Mouse (Mus musculus): ENCODE results near the gene Txn1. TPM values are rescaled to one million over a fixed set of nuclear protein-coding genes. Genes with fewer than 3 reads are reported as not detected.

Txn1 gene
- polyA plus RNA-seq, 1 experiment, result not detected

DNA sequence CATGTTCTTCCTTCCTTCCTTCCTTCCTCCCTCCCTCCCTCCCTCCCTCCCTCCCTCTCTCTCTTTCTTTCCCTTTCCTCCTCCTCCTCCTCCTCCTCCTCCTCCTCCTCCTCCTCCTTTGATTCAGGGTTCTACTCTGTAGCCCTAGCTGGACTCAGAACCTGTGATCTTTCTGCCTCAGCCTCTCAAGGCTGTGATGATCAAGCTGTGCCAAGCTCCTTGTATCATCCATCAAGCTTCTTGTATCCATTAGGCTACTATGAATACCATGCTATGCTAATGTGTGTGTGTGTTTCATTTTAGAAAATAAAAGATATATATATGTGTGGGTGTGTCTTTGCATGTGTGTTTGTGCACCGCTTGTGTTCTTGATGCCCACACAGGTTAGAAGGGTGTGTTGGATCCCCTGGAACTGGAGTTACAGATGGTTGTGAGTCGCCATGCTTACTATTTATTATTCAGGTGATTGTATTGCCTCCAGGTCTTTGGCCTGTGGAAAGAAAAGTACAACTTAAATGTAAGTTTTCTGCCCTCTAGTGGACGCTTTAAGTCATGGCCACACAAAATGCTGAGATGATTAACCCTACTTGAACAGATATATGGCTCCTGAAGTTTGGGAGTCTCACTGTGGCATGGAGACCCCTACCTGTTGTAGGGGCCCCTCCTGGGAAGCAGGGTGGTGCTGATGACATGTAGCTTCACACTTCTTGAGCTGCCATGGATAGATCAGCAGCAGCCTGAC lies 28.6 kb downstream of the Txn1 start:
- Histone ChIP-seq H3K27ac (ENCODE audit: insufficient read depth, low read depth, low read length) (no peak overlapping the region), H3K4me1 (ENCODE audit: control insufficient read depth, insufficient read depth, low read length) (no peaks in the 10 kb centered on the region), H3K4me3 (ENCODE audit: insufficient read depth, low read depth, low read length) (no peak overlapping the region)
- no peak for TF ChIP-seq CTCF (IDR thresholded peaks at IDR 0.05; ENCODE audit: insufficient read depth, low read depth, low read length)
- no peak for TF ChIP-seq POLR2A (IDR thresholded peaks at IDR 0.05; ENCODE audit: insufficient read depth, low read depth, low read length)
- 24% methylated on average over 3 of the region's 3 CpGs for WGBS

DNA sequence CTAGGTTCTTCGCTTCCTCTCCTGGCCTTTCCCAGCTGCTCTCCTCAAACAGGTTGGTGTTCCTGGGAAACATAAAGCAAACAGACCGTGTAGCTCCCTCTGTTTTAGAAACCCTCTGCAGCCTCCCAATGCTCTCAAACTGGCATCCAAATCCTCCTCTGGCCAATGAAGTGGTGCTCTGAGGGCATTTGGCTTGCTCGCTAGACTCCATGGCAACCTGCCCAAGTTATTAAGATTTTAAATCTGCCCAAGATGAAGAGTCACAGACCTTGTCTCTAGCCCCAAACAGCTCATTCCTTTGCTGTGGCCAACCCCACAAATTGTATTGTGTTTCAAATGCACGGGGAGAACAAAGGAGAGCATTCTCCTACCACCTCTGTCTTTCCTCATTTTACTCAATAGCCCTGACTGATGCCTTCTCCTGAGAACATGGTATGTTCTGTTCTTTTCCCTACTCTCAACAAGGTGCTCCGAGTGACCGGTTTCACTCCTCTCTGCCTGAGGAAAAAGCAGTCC lies 31.6 kb downstream of the Txn1 start:
- no peaks in the 10 kb centered on the region for H3K4me1 ChIP-seq (ENCODE audit: control insufficient read depth, insufficient read depth, low read length)
- TF ChIP-seq CTCF (IDR thresholded peaks at IDR 0.05; ENCODE audit: insufficient read depth, low read depth, low read length) (no peak), POLR2A (IDR thresholded peaks at IDR 0.05; ENCODE audit: insufficient read depth, low read depth, low read length) (no peak)
- 80% methylated on average over 6 of the region's 6 CpGs for WGBS
- H3K4me3 ChIP-seq (ENCODE audit: insufficient read depth, low read depth, low read length), result no peak overlapping the region
- H3K27ac ChIP-seq (ENCODE audit: insufficient read depth, low read depth, low read length), result no peak overlapping the region

DNA sequence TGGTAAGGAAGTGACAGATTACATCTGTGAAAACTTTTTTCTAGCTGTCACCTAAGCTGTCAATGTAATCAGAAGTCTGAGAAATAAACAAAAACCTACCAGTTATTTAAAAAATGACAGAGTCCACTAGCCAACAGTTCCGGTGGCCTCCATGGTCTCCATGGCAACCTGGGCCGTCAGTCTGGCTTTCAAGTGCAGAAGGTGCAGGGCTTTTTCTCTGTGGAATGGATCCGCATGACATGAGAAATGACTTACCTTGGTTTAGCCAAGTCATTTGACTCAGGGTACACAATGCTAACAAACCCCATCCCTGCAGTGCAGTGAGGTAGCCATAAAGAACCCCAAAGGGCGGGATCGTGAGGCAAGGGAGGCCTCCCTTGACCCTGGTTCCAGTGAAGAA lies 34.0 kb downstream of the Txn1 start:
- Histone ChIP-seq H3K4me1 (ENCODE audit: control insufficient read depth, insufficient read depth, low read length) (no peaks in the 10 kb centered on the region), H3K4me3 (ENCODE audit: insufficient read depth, low read depth, low read length) (no peak overlapping the region), H3K27ac (ENCODE audit: insufficient read depth, low read depth, low read length) (no peak overlapping the region)
- 70% methylated on average over 5 of the region's 5 CpGs for WGBS
- TF ChIP-seq CTCF (IDR thresholded peaks at IDR 0.05; ENCODE audit: insufficient read depth, low read depth, low read length) (no peak), POLR2A (IDR thresholded peaks at IDR 0.05; ENCODE audit: insufficient read depth, low read depth, low read length) (no peak)

DNA sequence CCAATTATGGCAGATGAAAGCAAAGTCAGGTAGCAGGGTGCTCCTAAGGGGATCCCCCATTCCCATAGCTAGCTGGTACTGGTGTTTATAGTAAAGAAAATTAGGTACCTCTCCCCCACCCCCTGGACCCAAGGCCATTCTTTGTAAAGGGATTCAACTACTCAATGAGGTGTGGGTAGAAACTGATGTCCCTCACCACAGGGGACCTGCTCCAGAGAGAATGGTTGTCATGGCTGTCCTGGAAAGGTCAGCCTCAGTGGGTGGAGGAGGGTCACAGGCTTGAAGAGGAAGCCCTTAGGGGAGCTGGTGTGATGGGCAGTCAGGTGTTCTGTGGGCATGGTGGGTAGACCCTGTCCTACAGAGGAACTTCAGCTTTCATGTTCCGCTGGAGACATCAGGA lies 35.7 kb downstream of the Txn1 start:
- H3K4me3 ChIP-seq (ENCODE audit: insufficient read depth, low read depth, low read length), result no peak overlapping the region
- TF ChIP-seq POLR2A (IDR thresholded peaks at IDR 0.05; ENCODE audit: insufficient read depth, low read depth, low read length) (no peak), CTCF (IDR thresholded peaks at IDR 0.05; ENCODE audit: insufficient read depth, low read depth, low read length) (no peak)
- 96% methylated on average over 1 of the region's 1 CpGs for WGBS
- no peak overlapping the region for H3K27ac ChIP-seq (ENCODE audit: insufficient read depth, low read depth, low read length)
- H3K4me1 ChIP-seq (ENCODE audit: control insufficient read depth, insufficient read depth, low read length), result peaks cover 6% of the 10 kb centered on the region

DNA sequence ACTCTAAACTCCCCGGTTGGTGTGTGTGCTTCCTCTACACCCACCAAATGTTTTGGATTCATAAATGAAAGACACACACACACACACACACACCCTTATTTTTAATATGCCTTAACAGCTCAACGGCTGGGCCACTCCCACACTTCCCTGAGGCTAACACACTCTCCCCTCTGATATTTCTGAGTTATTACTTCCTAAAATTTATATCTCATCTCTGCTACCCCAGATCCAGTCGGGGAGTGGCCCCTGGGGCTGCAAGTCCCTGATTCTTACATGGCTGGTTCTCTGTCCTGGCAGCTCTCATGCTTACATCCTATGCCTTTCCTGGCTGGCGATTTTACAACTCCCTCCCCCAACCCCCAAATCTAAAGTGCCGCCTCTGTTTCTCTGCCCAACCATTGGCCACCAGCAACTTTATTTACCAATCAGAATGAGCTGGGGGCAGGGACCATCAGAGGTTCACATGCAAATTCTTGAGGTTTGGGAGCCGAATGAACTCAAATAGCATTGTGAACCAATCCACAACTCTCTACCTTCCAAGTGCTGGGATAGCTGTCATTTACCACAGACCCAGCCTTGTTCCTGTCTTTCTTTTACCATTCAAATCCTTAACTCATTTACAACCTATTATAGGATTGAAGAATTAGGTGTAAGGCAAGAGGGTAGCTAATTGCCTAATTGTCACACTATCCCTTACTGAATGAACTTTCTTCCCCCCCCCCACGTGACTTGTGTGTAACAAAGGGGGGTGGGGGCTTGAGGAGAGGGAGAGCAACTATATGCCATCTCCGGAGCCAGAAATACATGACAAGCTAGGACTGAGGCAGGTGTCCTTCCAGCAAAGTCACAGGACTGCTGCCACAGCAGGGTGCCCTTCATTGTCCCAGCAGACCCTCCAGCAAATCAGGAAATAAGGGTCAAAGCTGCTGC lies 36.5 kb downstream of the Txn1 start:
- Histone ChIP-seq H3K4me1 (ENCODE audit: control insufficient read depth, insufficient read depth, low read length) (peaks cover 8% of the 10 kb centered on the region), H3K27ac (ENCODE audit: insufficient read depth, low read depth, low read length) (no peak overlapping the region), H3K4me3 (ENCODE audit: insufficient read depth, low read depth, low read length) (no peak overlapping the region)
- WGBS, result 32% methylated on average over 8 of the region's 8 CpGs
- TF ChIP-seq CTCF (IDR thresholded peaks at IDR 0.05; ENCODE audit: insufficient read depth, low read depth, low read length), result no peak
- TF ChIP-seq POLR2A (IDR thresholded peaks at IDR 0.05; ENCODE audit: insufficient read depth, low read depth, low read length), result no peak

DNA sequence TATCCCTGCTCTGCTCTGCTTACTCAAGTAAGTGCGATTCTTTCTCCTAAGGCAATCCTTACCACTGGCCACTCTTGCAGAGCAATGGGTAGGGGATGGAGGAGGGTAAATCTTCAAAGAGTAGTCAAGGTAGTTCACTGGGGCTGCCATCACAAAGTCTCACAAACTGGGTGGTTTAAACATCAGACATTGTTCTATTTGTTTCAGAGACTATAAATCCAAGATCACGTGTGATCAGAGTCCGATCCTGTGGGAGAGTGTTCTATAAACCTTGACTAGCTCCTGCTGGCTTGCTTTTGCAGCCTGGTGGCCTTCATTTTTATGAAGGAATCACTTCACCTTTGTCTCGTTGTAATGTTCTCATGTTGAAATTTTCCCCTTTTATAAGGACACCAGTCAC lies 39.5 kb downstream of the Txn1 start:
- TF ChIP-seq POLR2A (IDR thresholded peaks at IDR 0.05; ENCODE audit: insufficient read depth, low read depth, low read length), result no peak
- TF ChIP-seq CTCF (IDR thresholded peaks at IDR 0.05; ENCODE audit: insufficient read depth, low read depth, low read length), result no peak
- Histone ChIP-seq H3K27ac (ENCODE audit: insufficient read depth, low read depth, low read length) (no peak overlapping the region), H3K4me3 (ENCODE audit: insufficient read depth, low read depth, low read length) (no peak overlapping the region), H3K4me1 (ENCODE audit: control insufficient read depth, insufficient read depth, low read length) (peaks cover 8% of the 10 kb centered on the region)
- whole genome bisulfite sequencing, result 80% methylated on average over 4 of the region's 4 CpGs

DNA sequence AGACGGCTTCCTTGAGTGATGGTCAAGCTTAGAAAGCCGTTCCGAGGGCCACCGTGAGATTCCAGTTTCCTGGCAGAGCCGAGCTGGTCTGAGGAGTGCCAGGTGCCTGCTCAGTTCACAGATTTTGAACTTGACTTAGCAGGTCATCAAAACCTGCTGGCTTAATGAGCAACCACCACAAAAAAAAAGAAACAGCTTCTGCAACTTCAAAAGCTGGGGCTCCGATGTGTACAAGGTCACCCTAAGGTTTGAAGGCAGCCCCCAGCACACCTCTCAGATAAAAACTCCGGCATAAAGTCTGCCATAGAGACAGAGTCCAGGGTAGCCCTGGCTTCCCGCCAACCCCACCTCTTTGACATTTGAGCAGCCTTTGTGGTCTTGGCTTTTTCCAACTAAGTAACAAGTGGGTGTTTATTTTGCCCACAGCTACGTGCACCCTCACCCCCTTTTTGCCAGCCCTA lies 40.0 kb downstream of the Txn1 start, which contains the start of gene D630039A03Rik:
D630039A03Rik (minus strand) TSS at position 97 of the 461 bp plus-strand sequence.
- Histone ChIP-seq H3K4me1 (ENCODE audit: control insufficient read depth, insufficient read depth, low read length) (peaks cover 8% of the 10 kb centered on the region), H3K27ac (ENCODE audit: insufficient read depth, low read depth, low read length) (no peak within 1 kb of the TSS; the same call in 1 of the 2 replicates), H3K4me3 (ENCODE audit: insufficient read depth, low read depth, low read length) (no peak within 1 kb of the TSS)
- WGBS, result 21% methylated on average over 9 of the region's 9 CpGs
- TF ChIP-seq POLR2A (IDR thresholded peaks at IDR 0.05; ENCODE audit: insufficient read depth, low read depth, low read length) (no peak), CTCF (IDR thresholded peaks at IDR 0.05; ENCODE audit: insufficient read depth, low read depth, low read length) (no peak)

DNA sequence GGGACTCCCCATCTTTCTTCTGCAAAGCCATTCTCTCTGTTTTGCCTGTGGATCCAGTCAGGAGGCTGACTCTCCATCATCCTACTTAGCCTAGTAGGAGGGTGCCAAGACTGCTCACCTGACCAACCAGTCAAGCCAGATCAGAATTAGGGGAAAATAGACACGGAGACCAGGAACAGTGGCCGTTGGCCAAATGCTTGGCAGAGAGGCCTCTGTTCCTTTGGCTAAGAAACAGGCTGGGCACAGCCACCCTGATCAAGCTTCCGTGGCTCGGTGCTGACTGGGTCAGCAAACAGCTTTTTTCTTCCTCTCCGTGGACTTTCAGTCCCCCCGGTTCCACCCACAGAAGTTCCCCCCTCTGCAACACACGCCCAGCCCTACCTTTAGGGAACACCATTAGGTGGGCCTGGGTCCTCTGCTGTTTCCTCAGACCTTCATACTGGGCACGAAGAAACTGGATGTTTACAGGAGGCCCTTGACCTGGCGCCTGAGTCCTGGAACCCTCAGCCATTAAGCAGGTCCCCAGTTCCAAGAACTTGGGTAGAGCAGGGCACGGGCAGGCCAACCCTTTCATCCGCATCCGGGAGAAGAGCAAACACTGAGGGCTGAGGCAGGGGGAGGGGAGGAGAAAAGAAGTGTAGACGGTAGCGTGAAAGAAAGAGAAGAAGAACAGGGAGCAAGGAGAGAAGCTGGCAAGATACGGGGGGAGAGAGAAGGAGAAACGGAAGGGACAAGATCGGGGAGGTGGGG lies 40.8 kb downstream of the Txn1 start:
- peaks cover 8% of the 10 kb centered on the region for H3K4me1 ChIP-seq (ENCODE audit: control insufficient read depth, insufficient read depth, low read length)
- WGBS, result 40% methylated on average over 17 of the region's 17 CpGs
- no peak overlapping the region for H3K4me3 ChIP-seq (ENCODE audit: insufficient read depth, low read depth, low read length)
- TF ChIP-seq POLR2A (IDR thresholded peaks at IDR 0.05; ENCODE audit: insufficient read depth, low read depth, low read length) (no peak), CTCF (IDR thresholded peaks at IDR 0.05; ENCODE audit: insufficient read depth, low read depth, low read length) (no peak)
- H3K27ac ChIP-seq (ENCODE audit: insufficient read depth, low read depth, low read length), result no peak overlapping the region; the same call in 1 of the 2 replicates
